Mouse (Mus musculus): ENCODE results near the gene Spc25.

GRCm38 (mm10) chr2:69175296-69175695 is 30.7 kb downstream of the Spc25 start:
- TF ChIP-seq POLR2A (IDR thresholded peaks at IDR 0.05; ENCODE audit: borderline replicate concordance, control insufficient read depth, low read depth, low read length) = no peak
- no peak for TF ChIP-seq CTCF (IDR thresholded peaks at IDR 0.05; ENCODE audit: control insufficient read depth, insufficient read depth, low read length)
